Mouse (Mus musculus) limb, embryonic 11.5 days (tissue): Measurements from ENCODE around the gene Ackr1. TPM values are rescaled to one million over a fixed set of nuclear protein-coding genes. Genes with fewer than 3 reads are reported as not detected.

ENCODE experiments used
- ATAC-seq: fragments of 200-750 bp; cut with Nextera tagmentation; 2 replicates; pipeline ENCODE4 v1.8.0; 2017; ENCODE audit warnings: low read depth; ENCODE audit not compliant: insufficient number of reproducible peaks, low FRiP score, low TSS enrichment
- DNase-seq: peaks from one replicate; pipeline ENCODE4 v3.0.0-alpha.2; 2015; ENCODE audit warnings: low spot score
- H3K27ac ChIP-seq: fragments of 300-500 bp; sonication (generic); replicated peaks from 2 replicates; pipeline ENCODE4 v1.5.1; 2014; ENCODE audit warnings: low read depth, mild to moderate bottlenecking, low read length
- H3K27me3 ChIP-seq: fragments of 300-500 bp; sonication (generic); 2 replicates; pipeline ENCODE4 v1.6.1; 2014; ENCODE audit warnings: mild to moderate bottlenecking, low read length, mixed read lengths; ENCODE audit not compliant: control insufficient read depth, insufficient read depth
- H3K36me3 ChIP-seq: fragments of 300-500 bp; sonication (generic); 2 replicates; pipeline ENCODE4 v1.6.1; 2014; ENCODE audit warnings: mild to moderate bottlenecking, low read length, moderate library complexity, mixed read lengths; ENCODE audit not compliant: control insufficient read depth, insufficient read depth
- H3K4me1 ChIP-seq: fragments of 300-500 bp; sonication (generic); 2 replicates; pipeline ENCODE4 v1.6.1; 2014; ENCODE audit warnings: low read length, mixed read lengths; ENCODE audit not compliant: control insufficient read depth, insufficient read depth
- H3K4me2 ChIP-seq: fragments of 300-500 bp; sonication (generic); 2 replicates; pipeline ENCODE4 v1.6.1; 2014; ENCODE audit warnings: low read depth, mild to moderate bottlenecking, moderate library complexity; ENCODE audit not compliant: severe bottlenecking
- H3K4me3 ChIP-seq: fragments of 300-500 bp; sonication (generic); 2 replicates; pipeline ENCODE4 v1.5.1; 2014; ENCODE audit warnings: low read depth, low read length
- H3K9ac ChIP-seq: fragments of 300-500 bp; sonication (generic); 2 replicates; pipeline ENCODE4 v1.6.1; 2014; ENCODE audit warnings: mild to moderate bottlenecking, low read length
- H3K9me3 ChIP-seq: fragments of 300-500 bp; sonication (generic); 2 replicates; pipeline ENCODE4 v1.6.1; 2016; ENCODE audit warnings: low read length; ENCODE audit not compliant: control insufficient read depth
- WGBS: fragments of 180-500 bp; shearing (Covaris S2); extraction: QIAGEN DNeasy Blood & Tissue Kit; methylation state at CpG from one replicate; pipeline ENCODE4 v1.1.7; 2014; 5-methylcytosine and 5-hydroxymethylcytosine counted together
- polyA plus RNA-seq: library from polyadenylated mRNA; unstranded; fragments of >200 nt; fragmentation: Nextera tagmentation; extraction: Ambion mirVana; gene quantifications from 2 replicates; pipeline ENCODE4 v1.2.1, GENCODE M21; 2014

Gene Ackr1
- polyA plus RNA-seq, 1 experiment from 2014 or later: 1.7 TPM

DNA sequence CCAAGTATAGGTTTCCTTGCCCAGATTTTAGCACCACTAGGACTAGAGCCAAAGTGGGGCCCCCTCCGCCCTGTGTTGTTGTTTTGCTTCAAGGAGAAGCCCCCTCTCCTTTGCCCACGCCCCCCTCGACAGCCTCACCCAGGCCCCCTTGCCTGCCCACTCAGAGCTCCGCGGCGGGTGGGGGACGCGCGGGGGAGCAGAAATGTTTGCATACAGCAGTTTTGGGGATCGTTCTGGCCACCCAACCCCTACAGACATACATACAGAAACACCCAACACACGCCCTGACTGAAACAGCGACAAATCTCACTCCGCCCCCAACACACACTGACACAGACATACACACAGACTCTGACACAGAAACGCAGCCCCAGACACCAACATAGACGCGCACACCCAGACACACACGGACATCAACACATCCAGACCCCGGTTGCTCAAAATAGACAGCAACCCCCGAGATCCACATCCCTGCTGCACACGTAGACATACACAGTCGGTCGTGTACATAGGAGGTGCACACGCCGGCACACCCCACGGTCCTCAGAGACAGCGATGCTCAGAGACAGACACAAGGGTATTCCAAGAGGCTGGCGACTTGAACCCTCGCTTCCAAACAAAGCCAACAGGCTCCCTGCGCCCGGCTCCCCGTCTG, 33.3 kb upstream of the Ackr1 start:
- DNase-seq: peak; percentile 23
- Histone ChIP-seq H3K27me3 (peaks cover 33% of the 10 kb centered on the region), H3K27ac (no peak overlapping the region), H3K36me3 (no peaks in the 10 kb centered on the region), H3K9ac (peak overlapping the region; percentile 34; the same call in 1 of the 2 replicates), H3K4me1 (peaks cover 5% of the 10 kb centered on the region), H3K4me3 (peak overlapping the region; percentile 52), H3K4me2 (peak overlapping the region; percentile 92), H3K9me3 (no peaks in the 10 kb centered on the region)
- WGBS: under 1% methylated on average over 31 of the region's 31 CpGs
- peak; percentile 26; the same call in 1 of the 2 replicates for ATAC-seq

DNA sequence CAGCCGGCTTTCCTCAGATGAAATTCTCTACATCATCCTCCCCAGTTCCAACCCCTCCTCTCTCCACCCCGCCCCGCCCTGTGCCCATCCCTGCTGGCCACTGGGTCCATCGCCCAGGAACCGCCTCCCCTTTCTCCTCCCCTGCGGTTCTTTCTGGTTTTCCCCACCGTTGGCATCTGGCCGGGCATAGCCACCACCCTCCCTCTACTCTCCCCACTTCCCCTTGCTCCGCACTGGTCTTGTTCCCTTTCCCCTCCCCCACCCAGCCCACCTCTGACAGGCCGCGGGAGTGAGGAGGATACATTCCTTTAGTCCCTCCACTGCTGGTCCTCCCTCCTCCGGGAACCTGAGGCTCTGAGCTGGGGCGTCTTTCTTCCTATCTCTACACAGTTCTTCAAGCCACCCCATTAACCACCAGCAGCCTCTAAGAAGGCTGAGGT, 32.4 kb upstream of the Ackr1 start:
- no peaks in the 10 kb centered on the region for H3K36me3 ChIP-seq
- peak overlapping the region; percentile 17; the same call in 1 of the 2 replicates for H3K4me2 ChIP-seq
- H3K9ac ChIP-seq: no peak overlapping the region
- WGBS: under 1% methylated on average over 13 of the region's 13 CpGs
- H3K4me1 ChIP-seq: peaks cover 5% of the 10 kb centered on the region
- H3K27me3 ChIP-seq: peaks cover 33% of the 10 kb centered on the region
- DNase-seq (no peak), ATAC-seq (no peak)
- H3K4me3 ChIP-seq: no peak overlapping the region
- no peak overlapping the region for H3K27ac ChIP-seq
- no peaks in the 10 kb centered on the region for H3K9me3 ChIP-seq

DNA sequence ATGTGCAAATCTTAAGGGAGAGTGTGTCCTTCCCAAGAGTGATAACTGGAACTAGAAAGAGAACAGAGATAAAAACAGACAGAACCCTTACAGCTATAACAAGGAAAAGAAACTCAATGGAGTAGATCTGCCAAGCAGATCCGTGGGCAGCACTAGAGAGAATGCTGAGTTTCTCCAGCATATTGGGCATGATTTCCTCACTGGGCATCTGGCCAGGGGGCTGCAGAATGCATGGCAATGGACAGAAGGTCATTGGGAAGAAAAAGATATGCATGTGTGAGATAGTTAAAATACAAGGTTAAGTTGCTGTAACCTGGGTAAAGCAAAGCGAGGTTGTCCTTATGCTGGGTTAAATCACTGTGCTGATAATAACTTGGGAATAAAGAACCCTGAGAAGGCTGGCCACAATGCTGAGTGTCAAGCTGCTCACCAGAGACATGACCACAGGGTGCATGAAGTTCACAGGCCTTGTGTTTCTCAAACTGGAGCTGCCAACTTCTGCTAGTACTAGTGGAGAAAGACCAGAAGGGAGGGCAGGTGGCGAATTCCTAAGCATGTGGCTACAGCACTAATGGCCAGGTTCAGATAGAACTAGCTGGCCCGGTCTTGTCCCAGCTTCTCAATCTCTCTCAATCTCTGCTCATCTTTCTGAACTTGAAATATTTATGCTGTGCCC, 30.7 kb upstream of the Ackr1 start:
- no peaks in the 10 kb centered on the region for H3K36me3 ChIP-seq
- no peak for DNase-seq
- no peaks in the 10 kb centered on the region for H3K9me3 ChIP-seq
- peaks cover 33% of the 10 kb centered on the region for H3K27me3 ChIP-seq
- 76% methylated on average over 4 of the region's 4 CpGs for WGBS
- ATAC-seq: no peak
- no peak overlapping the region for H3K27ac ChIP-seq
- H3K4me3 ChIP-seq: no peak overlapping the region
- no peak overlapping the region for H3K4me2 ChIP-seq
- H3K9ac ChIP-seq: no peak overlapping the region
- H3K4me1 ChIP-seq: peaks cover 5% of the 10 kb centered on the region

DNA sequence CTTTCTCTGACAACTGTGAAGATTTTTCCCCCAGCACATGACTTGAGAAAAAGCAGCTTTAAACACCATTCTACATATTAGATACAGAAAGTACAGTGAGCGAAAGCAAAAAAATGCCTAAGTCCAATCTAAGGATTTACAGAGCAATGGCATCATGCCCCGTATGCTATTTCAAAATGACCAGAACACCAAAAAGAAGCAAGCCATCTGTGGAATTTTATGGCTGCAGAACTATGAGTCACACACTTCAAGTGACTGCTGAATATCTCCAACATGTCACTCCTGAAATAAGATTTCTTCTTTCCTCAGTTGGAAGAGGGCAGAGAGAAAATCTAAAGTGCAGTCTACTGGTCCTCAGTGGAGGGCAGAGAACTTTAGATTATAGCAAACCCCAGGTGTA, 29.9 kb upstream of the Ackr1 start:
- Histone ChIP-seq H3K9ac (no peak overlapping the region), H3K27me3 (peaks cover 28% of the 10 kb centered on the region), H3K27ac (no peak overlapping the region), H3K4me3 (no peak overlapping the region), H3K4me2 (no peak overlapping the region), H3K4me1 (peaks cover 5% of the 10 kb centered on the region), H3K9me3 (no peaks in the 10 kb centered on the region), H3K36me3 (no peaks in the 10 kb centered on the region)
- ATAC-seq (no peak), DNase-seq (no peak)
- WGBS: 84% methylated on average over 2 of the region's 2 CpGs

DNA sequence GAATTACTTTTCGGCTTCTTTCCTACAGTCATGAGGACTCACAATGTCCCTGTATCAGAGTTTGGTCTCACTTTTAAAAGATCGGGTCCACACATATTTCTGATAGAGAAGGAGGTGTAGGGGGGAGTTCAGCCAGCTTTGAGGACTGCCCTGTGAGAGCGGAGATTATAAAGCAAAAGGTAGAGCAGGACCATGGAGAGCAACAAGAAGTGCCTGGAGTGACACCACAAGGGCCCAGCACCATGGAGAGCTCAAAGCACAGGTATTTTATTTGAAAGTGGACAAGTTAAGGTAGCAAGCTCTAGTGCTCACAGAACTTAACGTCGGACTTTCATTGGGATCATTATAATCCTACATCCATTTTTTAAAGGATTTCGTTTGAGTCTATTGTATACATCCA, 28.1 kb upstream of the Ackr1 start:
- peak; percentile 44; the same call in 1 of the 2 replicates for ATAC-seq
- 28% methylated on average over 6 of the region's 6 CpGs for WGBS

DNA sequence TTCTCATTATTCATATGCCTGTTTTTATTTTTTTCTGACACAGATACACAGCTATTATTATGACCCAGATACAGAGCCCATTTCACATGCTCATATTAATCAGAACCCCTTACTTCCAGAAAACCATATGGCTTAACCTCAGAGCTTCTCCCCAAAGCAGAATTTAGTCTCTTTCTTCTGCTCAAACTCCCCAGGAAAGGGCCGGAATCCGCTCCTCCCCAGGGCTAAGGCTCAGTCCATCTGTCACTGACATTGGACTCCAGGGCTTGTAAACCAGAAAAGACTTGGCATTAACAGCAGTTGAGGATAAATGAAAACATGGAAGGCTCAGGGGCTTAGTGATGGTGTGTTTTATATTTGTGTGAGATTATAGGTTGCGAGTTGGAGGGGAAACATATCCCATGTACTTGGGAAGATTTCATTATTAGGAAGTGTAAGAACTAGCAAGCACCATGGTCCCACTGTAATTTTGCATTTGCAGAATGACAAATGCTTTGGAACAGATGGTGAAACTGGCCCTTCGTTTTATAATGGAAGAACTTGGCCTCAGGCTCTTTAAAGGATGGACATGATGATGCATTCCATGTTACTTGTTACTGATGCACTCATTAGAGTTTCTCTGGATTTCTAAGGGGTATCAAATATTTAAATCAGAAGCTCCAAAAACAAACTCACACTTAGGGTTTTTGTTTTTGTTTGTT, 26.2 kb upstream of the Ackr1 start:
- WGBS: 79% methylated on average over 4 of the region's 4 CpGs
- Histone ChIP-seq H3K9ac (no peak overlapping the region), H3K36me3 (no peaks in the 10 kb centered on the region), H3K9me3 (no peaks in the 10 kb centered on the region), H3K4me3 (no peak overlapping the region), H3K27ac (no peak overlapping the region), H3K4me1 (no peaks in the 10 kb centered on the region), H3K4me2 (no peak overlapping the region), H3K27me3 (no peaks in the 10 kb centered on the region)
- DNase-seq: no peak
- no peak for ATAC-seq

More for the DNA sequence above, 28.1 kb upstream of the Ackr1 start:
- Histone ChIP-seq H3K4me1 (no peaks in the 10 kb centered on the region; the same call in 1 of the 2 replicates), H3K9ac (no peak overlapping the region), H3K9me3 (no peaks in the 10 kb centered on the region), H3K27ac (no peak overlapping the region), H3K4me2 (no peak overlapping the region), H3K27me3 (peaks cover 14% of the 10 kb centered on the region), H3K36me3 (no peaks in the 10 kb centered on the region), H3K4me3 (no peak overlapping the region)
- DNase-seq: peak; percentile 87

DNA sequence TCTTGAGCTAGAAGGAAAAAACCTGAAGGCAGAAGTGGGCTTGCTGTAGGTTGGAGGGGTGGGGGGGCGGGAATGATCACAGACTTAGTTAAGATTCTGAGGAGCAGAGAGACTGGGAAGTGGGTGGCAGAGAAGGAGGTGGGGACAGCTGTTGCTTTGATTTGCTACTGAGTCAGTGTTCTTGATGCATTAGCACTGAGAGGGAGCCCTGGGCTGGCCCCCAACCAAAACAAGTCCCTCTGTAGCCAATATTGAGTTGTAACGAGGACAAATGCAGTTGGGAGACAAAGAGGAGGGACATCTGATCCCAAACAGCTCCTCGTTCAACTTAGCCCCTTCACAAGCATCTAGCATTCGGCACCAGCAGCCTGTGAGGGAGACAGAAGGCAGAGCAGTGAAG, 24.2 kb upstream of the Ackr1 start:
- 41% methylated on average over 4 of the region's 4 CpGs for WGBS
- H3K4me1 ChIP-seq: no peaks in the 10 kb centered on the region
- no peak for ATAC-seq
- no peak overlapping the region for H3K4me2 ChIP-seq
- no peaks in the 10 kb centered on the region for H3K9me3 ChIP-seq
- no peaks in the 10 kb centered on the region for H3K36me3 ChIP-seq
- H3K4me3 ChIP-seq: no peak overlapping the region
- no peaks in the 10 kb centered on the region for H3K27me3 ChIP-seq
- H3K27ac ChIP-seq: no peak overlapping the region
- no peak for DNase-seq
- H3K9ac ChIP-seq: no peak overlapping the region

DNA sequence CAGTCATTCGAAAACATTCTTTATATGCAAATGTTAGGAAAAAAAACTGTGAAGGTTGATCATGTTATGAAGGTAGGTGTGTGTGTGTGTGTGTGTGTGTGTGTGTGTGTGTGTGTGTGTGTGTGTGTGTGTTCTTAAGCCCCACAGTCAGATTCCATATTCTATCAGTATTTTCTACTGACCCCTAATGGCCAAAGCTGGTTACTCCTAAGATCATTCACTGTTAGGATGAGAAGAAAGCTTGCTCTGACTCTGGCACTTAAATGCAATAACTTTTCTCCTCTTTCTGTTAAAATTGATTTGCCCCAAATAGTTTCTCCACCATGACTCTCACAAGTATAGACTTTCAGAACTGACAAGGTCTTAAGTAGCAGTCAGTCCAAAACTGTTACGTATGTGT, 23.1 kb upstream of the Ackr1 start:
- Histone ChIP-seq H3K4me1 (no peaks in the 10 kb centered on the region), H3K9me3 (no peaks in the 10 kb centered on the region), H3K4me3 (no peak overlapping the region), H3K27me3 (no peaks in the 10 kb centered on the region), H3K9ac (no peak overlapping the region), H3K36me3 (no peaks in the 10 kb centered on the region), H3K4me2 (no peak overlapping the region), H3K27ac (no peak overlapping the region)
- ATAC-seq (no peak), DNase-seq (no peak)
- WGBS: 84% methylated on average over 2 of the region's 2 CpGs
